Mouse (Mus musculus) liver, adult 2 months (tissue): ENCODE measurements around the gene Palm2.

Source experiments
- CTCF ChIP-seq: fragments of 200-500 bp; IDR thresholded peaks from 2 replicates; pipeline ENCODE4 v1.5.1; 2011; ENCODE audit warnings: low read depth, low read length, control low read depth
- POLR2A ChIP-seq: fragments of 200-500 bp; IDR thresholded peaks from 2 replicates; pipeline ENCODE4 v1.6.1; 2011; ENCODE audit warnings: low read length, control low read depth; ENCODE audit not compliant: insufficient read depth; ENCODE audit errors: extremely low read depth

GRCm38 (mm10) chr4:57732351-57732750, 298.3 kb downstream of the Palm2 start:
- TF ChIP-seq POLR2A (no peak), CTCF (no peak)
